Mouse (Mus musculus): Measurements from ENCODE around the gene Actg1.
A peak's percentile ranks its signal among the peaks of the same experiment; 100 is the strongest.
"Not testable (repeated sequence)": the region's sequence is repeated elsewhere in the genome, so short reads cannot be mapped to it uniquely, and the experiment has no call there.

The Actg1 gene

DNA sequence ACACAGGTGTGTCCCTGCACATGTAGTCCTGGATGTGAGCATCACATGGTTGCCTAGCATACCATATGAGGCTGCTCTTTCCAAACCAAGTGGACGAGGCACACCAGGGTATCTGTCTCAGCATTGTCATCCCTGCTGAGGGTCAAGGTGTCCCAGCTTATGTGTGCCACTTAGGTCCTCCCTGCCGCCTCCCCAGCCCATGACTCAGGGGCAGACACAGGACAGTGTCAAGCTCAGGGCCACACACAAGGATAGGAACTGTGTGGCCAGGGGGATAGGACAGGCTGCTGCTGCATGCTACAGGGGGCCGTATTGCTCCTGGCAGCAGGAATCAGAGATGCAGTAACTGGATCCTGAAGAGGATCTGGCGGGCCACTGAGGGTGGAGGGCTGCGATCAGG lies 12.4 kb upstream of the Actg1 start:
- no peak for DNase-seq (ENCODE audit: low spot score)

DNA sequence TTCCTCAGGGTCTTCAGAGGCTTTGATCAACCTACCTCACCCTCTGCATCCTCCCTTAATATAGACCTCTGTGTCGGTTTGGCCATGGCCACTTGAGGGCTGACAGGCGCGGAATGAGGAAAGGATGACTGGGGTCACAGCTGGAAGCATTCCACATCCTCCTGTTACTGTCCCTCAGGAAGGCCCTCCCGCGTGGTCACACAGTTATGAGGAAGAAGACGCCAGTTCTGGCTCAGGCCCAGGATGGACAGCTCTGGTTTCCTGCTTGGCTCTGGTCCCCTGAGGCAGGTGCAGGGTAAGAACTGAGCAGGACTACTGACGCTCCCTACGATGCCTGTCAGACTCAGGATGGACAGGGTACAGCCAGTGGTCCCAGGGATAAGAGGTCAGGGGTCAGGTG lies 11.7 kb upstream of the Actg1 start:
- DNase-seq (ENCODE audit: low spot score), result no peak

DNA sequence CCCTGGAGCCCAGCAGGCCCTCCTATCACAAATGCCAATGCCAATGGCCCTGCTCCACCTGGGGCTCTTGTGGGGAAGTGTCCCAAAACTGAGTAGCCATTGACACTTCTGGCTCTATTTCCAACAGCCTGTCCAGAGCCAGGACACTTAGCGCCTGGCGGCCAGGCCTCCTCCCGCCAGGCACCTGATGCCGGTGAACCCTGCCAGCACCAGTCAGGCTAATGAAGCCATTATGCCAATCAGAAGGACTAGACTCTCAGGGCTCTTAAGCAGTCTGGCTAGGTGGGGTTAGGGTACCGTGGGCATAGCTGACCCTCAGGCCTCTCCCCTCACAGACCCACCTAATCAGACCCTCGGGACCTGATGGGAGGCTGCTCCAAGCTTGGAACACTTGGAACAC lies 11.0 kb upstream of the Actg1 start:
- no peak for DNase-seq (ENCODE audit: low spot score)

DNA sequence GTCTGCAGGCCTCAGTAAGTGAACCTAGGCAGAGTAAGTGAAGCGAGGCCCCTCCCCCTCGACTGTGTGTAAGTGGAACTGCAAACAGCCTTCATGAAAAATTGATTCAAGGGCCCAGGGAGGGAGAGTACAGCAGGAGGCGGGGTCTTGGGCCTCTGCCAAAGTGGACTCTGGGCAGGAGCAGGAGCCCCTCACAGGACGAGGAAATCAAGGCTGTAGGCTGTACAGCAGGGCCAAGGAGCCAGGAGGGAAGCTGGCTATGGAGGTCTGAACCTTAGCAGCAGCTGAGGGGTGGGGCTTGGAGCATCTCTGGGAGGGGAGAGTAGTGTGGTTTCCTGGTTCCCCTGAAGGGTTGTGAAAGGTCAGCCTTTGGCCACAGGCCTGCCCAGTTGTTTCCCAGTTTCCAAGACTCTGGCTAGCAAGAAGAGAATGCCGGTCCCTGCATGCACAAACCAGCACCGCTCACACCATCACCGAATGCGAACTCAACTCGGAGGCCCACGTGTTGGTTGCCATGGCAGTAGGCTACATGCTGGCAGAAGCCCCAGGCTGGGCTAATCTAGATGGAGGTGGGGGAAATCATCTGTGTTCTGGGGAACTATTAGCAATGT lies 9.6 kb upstream of the Actg1 start:
- DNase-seq (ENCODE audit: low spot score), result no peak

DNA sequence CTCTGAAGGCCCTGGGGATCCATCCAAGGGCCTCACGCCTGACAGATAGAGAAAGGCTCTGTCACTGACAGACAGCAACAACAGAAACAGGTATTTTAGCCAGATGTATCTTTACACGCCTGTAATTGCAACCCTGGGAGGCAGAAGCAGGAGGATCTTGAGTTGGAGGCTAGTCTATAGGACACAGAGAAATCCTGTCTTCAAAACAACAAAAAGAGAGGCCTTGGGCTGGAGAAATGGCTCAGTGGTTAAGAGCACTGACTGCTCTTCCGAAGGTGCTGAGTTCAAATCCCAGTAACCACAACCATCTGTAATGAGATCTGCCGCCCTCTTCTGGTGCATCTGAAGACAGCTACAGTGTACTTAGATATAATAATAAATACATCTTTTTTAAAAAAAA lies 8.6 kb upstream of the Actg1 start:
- no peak for DNase-seq (ENCODE audit: low spot score)

DNA sequence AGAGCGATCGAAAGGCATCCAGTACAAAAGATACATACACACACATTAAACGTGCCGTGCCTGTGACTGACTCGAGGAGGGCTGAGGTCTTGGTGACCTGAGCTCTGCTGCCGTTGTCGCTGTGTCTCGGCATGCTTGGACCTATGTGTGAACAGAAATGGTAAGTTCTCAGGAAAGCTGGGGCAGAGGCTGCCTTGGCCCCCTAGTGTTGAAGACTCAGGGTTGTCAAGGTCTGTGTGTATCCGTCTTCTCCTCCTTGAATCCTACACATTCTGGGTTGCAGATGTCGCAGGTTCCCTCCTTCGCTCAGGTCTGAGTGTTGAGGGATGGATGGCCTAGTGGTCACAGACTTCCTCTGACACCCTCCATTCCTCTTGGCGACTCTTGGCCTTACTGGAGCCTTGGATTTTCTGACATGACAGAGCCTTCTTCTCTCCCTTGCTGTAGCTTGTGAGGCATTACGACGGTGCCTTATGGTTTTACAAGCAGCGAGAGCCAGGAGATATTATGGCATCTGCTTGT lies 8.0 kb upstream of the Actg1 start:
- no peak for DNase-seq (ENCODE audit: low spot score)

DNA sequence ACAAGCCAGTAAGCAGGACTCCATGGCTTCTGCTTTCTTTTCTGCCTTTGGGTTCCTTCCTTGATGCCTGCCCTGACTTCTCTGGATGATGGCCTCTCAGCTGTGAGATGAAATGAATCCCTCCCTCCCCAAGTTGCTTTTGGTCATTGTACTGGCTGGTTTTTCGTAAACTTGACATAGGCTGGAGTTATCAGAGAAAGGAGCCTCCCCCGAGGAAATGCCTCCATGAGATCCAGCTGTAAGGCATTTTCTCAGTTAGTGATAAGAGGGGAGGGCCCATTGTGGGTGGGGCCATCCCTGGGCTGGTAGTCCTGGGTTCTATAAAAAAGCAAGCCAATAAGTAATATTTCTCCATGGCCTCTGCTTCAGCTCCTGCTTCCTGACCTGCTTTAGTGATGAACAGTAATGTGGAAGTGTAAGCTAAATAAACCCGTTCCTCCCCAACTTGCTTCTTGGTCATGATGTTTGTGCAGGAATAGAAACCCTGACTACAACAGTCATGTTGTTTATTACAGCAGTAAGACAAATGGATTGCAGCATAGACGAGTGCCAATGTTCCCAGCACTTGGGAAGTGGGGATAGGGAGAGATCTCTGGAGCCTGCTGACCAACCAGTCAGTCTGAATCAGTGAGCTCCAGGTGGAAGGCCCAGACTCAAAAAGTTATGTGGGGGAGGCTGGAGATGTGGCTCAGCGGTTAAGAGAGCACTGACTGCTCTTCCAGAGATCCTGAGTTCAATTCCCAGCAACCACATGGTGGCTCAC lies 7.1 kb upstream of the Actg1 start:
- DNase-seq (ENCODE audit: low spot score), result no peak

DNA sequence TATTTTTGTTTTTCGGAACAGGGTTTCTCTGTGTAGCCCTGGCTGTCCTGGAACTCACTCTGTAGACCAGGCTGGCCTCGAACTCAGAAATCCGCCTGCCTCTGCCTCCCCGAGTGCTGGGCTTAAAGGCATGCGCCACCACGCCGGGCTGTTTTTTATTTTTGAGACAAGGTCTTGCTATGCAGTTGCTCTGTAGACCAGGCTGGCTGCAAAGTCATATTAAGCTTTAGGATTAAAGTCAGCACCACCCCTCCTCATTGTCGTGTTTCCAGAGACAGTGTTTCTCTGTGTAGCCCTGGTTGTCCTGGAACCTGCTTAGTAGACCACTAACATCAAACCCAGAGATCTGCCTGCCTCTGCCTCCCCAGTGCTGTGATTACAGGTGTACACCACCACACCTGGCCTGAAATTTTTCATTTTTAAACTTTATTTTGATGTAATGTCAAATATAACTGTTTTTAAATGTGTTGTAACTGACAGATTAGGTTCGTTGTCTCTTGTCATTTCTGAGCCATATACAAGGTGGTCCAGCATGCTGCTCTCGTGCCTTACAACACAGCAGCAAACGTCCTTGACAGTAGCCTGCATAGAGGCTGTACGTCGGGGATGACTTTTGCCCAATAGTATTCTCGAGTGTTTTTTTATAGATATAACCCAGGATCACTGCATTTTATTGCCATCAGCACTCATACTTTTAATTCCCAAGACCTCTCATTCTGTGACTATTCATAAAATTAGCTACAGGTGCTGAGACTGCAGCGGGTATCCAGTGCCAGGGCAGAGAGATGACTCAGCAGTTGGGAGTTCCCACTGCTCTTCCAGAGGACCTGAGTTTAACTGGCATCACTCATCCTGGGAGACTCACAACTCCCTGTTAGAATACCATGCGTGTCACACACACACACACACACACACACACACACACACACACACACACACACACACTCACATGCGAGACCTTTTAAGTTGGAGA lies 6.2 kb upstream of the Actg1 start:
- no peak for DNase-seq (ENCODE audit: low spot score)

DNA sequence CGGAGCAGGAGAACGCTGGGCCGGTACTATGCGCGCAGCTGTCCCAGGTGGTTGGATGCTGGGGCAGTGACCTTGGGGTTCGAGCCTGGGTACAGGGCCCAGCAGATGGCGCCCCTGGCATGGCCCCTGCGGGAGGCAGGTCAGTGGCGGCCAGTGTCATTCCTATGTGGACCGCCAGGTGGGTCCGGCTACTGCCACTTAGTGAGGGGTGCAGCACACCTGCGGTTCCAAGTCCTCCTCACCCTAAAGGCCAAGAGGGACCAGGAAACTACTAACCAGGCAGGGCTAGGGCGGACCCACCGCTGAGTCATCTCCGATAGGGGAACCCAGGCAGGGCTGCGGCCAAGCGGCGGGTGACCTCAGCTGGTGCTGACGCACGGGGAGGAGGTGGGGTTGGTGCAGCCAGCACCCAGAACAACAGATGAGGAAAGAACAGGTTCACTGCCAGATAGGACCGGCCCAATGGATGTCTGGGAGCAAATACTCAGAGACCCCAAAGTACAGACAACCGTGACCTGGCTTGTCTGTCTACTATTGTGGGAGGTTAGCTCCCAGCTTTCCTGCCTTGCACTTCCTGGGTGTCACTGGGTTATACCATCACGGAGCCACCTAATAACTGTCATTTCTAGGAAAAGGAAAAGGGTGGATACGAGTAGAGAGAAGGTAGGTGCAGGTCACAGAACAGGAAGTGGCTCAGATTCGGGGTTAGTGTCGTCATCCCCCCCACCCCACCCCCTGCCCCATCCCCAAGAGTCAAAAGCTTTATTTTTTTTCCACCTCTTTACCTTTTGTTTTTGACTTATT lies 5.4 kb upstream of the Actg1 start:
- DNase-seq (ENCODE audit: low spot score), result peak; percentile 68

DNA sequence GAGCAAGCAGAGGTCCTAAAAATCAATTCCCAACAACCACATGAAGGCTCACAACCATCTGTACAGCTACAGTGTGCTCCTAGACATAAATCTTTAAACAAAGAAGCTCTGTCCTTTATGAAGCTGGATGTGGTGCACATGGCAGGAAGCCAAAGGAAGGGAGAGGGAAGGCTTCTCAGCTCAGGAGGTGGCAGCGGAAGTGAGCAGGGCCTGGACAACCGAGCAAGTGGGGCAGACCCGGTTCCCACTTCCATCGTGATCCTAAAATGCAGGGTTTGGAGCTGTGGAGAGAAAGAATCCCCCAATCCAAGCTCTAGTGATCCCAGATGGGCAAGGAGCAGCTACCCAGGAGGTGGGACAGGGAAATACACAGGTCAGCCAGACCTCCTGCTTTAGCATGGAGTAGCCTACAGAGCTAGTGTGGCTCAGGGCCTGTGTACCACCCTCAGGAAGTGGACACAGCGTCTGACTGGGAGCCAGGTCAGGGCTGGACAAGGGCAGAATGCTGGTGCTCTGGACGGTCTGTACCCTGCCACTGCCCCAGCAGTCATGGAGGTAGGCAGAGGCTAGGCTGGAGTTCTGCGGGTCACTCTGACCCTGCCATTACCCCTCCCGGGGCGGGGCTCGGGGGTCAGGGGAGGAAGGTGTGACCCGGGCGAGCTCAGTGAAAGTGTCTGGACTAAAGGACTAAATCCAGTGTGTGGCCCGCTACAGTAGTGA lies 4.4 kb upstream of the Actg1 start:
- DNase-seq (ENCODE audit: low spot score), result no peak

DNA sequence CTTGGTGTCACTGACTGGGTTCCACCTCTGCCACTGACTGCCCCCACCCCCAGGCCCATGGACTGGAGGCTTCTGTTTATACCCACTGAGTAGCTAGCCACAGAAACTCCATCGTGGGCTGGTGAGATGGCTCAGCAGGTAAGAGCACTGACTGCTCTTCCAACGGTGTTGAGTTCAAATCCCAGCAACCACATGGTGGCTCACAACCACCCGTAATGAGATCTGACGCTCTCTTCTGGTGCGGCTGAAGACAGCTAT lies 3.7 kb upstream of the Actg1 start:
- not testable (repeated sequence) for DNase-seq (ENCODE audit: low spot score)

DNA sequence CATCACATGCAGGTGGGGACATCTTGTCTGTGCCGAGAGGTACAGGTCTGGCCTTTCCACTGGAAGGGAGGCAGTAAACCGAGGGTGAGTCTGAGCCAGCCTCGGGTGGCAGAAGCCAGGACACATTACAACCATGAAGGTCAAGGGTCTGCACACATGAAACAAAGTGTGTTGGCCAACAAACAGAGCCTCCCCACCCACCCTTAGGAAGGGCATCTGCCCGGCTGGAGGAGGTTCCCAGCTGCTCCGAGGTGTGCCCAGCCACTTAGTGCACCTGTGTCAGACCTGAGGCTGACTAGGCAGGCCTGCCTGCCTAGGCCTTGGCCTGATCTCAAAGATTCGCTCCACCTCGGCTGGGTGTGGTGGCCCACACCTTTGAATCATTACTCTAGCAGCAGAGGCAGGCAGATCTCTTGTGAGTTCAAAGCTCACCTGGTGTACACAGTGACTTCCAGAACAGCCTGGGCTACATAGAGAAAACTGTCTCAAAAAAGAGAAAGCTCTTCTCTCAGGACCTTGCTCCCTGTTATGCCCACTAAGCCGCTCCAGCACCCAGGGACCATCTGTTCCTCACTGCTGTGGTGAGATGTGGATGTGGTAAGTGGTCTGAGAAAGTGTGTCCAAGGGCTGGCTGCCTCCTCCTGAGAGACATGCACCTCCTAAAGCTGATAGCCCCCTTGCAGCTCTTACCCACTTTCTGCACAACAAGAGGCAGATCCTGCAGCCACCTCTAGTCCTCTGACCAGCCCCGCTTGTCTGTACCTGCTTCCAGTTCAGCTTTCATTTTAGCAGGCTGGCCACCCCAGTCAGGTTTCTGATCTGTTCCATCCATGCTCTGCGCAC lies 3.1 kb upstream of the Actg1 start:
- no peak for DNase-seq (ENCODE audit: low spot score)

DNA sequence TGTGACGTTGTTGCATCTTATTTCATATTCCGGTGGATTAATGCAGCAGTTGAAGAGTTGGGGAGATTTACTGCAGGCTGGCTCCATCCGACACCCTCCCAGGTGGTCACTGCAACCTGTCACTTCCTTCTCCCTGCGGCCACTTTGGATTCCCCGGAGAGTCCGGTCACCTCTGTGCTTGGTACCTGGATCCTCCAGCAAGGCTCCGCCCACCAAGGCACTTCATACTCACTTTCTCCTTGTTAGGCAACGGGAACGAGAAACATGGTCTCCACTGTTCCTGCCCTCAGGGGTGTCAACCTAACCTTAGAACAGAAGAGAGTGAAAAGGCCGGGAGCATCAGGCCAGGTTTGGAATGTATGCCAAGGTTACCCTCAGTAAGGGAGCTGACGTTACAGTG lies 2.4 kb upstream of the Actg1 start:
- DNase-seq (ENCODE audit: low spot score), result peak; percentile 69

DNA sequence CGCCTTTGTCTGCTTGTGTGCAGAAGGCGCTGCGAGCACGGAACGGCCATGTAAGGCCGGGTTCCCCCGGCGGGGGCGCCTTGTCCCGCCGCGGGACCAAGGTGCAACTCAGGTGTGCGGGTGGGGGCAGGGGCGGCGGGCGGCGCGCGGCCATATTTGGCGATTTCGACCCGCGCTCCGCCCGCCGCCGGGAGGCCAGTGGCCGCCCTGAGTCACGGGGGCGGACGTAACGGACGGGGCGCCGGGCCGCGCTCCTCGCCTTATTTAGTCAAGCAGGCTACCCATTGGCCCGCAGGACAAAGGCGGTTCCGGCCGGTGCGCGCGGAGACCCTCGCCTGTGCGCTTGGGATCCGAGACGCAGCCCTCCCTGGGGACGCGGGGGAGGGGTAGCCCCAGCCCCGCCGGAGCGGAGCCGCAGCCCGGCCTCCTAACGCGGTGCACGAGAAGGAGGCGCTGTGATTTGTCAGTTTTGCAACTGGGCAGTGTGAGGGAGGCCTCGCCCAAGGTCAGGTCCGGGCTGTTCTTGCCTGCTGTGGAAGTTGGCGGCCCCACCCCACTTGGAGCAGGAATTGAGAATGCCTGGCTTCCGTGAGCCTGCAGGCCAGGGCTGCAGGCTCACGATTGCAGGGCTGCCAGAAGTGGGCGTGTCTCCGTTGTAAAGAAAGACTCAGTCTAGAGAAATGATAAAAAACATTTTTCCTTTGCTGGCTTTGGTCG lies 1.8 kb upstream of the Actg1 start:
- peak; percentile 97 for DNase-seq (ENCODE audit: low spot score)

DNA sequence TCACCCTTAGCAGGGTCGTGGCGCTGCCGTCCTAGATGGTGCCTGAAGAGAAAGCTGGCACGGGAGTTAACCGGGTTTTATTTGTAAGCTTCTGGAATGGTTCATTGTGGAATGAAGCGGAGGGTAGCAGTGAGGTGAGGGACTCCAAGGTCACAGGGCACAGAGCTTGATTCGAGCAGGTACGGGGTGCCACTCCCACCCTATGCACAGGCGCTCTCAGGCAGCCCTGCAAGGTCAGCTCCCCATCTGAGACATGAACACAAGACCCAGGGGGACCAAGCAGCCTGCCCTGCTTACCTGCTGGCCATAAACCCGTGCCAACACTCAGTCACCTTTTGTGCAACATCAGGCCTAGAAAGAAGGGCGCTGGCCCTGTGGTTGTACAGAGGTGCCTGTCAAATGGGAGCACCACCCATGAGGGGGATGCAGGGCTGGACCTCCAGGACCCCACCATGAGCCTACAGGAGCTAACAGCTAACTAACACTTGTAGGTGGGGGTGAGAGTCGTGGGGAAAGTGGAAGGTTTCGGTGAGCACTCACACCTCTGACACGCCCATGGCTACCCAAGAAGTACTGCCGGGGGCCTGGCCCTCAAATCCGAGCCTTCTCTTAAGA lies 1.1 kb upstream of the Actg1 start:
- peak; percentile 78 for DNase-seq (ENCODE audit: low spot score)

DNA sequence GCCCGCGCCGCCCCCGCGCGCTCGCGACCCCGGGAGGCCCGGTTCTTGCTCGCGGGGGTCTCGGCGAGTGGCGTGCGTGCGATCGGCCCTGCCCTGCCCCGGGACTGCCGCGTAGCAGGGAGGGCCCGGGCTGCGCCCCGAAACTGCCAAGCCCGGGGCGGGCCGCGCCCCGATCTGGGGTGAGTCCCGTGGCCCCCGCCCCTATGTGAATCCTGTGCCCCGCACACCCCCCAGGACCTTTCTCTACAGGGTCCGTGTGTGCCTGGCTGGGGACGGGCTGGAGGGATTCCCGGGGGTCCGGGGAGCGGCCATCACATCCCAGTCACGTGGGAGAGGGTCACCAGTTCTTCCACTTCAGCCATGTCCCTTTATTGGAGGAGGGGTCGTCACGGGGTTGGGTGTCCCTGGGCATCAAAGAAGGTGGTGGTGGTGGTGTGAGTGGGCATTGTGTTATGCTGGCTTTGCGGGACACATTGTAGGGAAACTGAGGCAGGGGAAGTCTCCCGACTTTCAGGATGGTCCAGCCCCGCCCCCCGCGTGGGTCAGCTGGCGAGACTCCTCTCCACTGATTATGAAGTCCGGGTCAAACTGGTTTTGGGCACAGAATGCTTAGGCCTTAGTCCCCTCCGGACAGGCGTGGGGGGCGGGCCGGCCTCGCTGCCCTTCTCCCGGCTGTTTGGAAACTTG lies 485 bp upstream of the Actg1 start:
- DNase-seq (ENCODE audit: low spot score), result peak; percentile 82

DNA sequence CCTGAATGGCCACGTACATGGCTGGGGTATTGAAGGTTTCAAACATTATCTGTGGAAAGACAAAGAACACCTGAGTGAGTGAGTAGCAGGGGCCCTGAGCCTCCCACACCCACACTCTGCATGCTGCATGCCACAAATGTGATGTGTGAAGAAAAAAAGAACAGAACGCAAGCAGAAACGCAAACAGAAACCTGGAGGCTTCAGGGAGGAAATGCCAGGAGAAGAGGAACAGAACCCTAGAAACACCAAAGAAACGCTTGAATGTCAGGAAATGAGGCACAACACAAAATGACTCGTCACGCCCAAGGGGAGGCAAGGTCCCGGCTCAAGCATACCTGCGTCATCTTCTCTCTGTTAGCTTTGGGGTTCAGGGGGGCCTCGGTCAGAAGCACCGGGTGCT lies 1.0 kb downstream of the Actg1 start:
- DNase-seq (ENCODE audit: low spot score), result peak; percentile 41

DNA sequence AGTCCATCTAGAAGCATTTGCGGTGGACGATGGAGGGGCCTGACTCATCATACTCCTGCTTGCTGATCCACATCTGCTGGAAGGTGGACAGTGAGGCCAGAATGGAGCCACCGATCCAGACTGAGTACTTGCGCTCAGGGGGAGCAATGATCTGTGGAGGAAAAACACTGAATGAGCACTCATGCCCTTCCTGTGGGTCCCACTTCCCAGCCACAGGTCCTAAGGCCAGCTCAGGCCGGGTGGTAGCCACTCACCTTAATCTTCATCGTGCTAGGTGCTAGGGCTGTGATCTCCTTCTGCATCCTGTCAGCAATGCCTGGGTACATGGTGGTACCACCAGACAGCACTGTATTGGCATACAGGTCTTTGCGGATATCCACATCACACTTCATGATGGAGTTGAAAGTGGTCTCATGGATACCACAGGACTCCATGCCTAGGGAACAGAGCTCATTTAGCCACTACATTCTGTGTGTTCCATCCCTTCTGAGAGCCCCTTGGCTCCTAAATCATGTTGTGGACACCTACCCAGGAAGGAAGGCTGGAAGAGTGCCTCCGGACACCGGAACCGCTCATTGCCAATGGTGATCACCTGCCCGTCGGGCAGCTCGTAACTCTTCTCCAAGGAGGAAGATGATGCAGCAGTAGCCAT lies 1.8 kb downstream of the Actg1 start:
- not testable (repeated sequence) for DNase-seq (ENCODE audit: low spot score)
